Mouse (Mus musculus) liver, embryonic 11.5 days (tissue): ENCODE measurements around the gene Itgad. TPM values are rescaled to one million over a fixed set of nuclear protein-coding genes. Genes with fewer than 3 reads are reported as not detected.
A peak's percentile ranks its signal among the peaks of the same experiment; 100 is the strongest.

Experiments used
- ATAC-seq: fragments of 200-750 bp; cut with Nextera tagmentation; replicated peaks from 2 replicates; pipeline ENCODE4 v1.8.0; 2017; ENCODE audit warnings: moderate number of reproducible peaks, mild to moderate bottlenecking, moderate TSS enrichment, moderate library complexity; ENCODE audit not compliant: low FRiP score
- DNase-seq: peaks from one replicate; pipeline ENCODE4 v3.0.0-alpha.2; 2017; ENCODE audit warnings: low spot score
- H3K27ac ChIP-seq: fragments of 300-500 bp; sonication (generic); 2 replicates; pipeline ENCODE4 v1.5.1; 2014; ENCODE audit warnings: mild to moderate bottlenecking, low read depth, low read length, control low read depth
- H3K27me3 ChIP-seq: fragments of 300-500 bp; sonication (generic); replicated peaks from 2 replicates; pipeline ENCODE4 v1.6.1; 2014; ENCODE audit warnings: low read length, mixed read lengths; ENCODE audit not compliant: control insufficient read depth, insufficient read depth
- H3K36me3 ChIP-seq: fragments of 300-500 bp; sonication (generic); 2 replicates; pipeline ENCODE4 v1.6.1; 2014; ENCODE audit warnings: mild to moderate bottlenecking, low read length, moderate library complexity, mixed read lengths; ENCODE audit not compliant: control insufficient read depth, insufficient read depth
- H3K4me1 ChIP-seq: fragments of 300-500 bp; sonication (generic); replicated peaks from 2 replicates; pipeline ENCODE4 v1.6.1; 2014; ENCODE audit warnings: low read length, mixed read lengths; ENCODE audit not compliant: control insufficient read depth, insufficient read depth
- H3K4me2 ChIP-seq: fragments of 300-500 bp; sonication (generic); 2 replicates; pipeline ENCODE4 v1.6.1; 2014; ENCODE audit warnings: mild to moderate bottlenecking, control low read depth, moderate library complexity
- H3K4me3 ChIP-seq: fragments of 300-500 bp; sonication (generic); 2 replicates; pipeline ENCODE4 v1.5.1; 2014; ENCODE audit warnings: low read depth, low read length, control low read depth
- H3K9ac ChIP-seq: fragments of 300-500 bp; sonication (generic); 2 replicates; pipeline ENCODE4 v1.6.1; 2014; ENCODE audit warnings: low read depth, low read length, control low read depth
- H3K9me3 ChIP-seq: fragments of 300-500 bp; sonication (generic); 2 replicates; pipeline ENCODE4 v1.6.1; 2016; ENCODE audit warnings: low read length, inconsistent platforms, mixed read lengths; ENCODE audit not compliant: control insufficient read depth
- WGBS: fragments of 180-500 bp; shearing (Covaris S2); extraction: QIAGEN DNeasy Blood & Tissue Kit; methylation state at CpG from one replicate; pipeline ENCODE4 v1.1.7; 2014; 5-methylcytosine and 5-hydroxymethylcytosine counted together
- polyA plus RNA-seq: library from polyadenylated mRNA; unstranded; fragments of >200 nt; fragmentation: Nextera tagmentation; extraction: Ambion mirVana; gene quantifications from 2 replicates; pipeline ENCODE4 v1.2.1, GENCODE M21; 2014

Gene Itgad
- polyA plus RNA-seq, 1 experiment from 2014 or later: not detected

GRCm38 (mm10) chr7:128270431-128270850 lies 116.3 kb downstream of the Itgad start:
- DNase-seq: peak; percentile 81
- Histone ChIP-seq H3K27ac (peak overlapping the region; percentile 79), H3K9me3 (no peaks in the 10 kb centered on the region), H3K9ac (peak overlapping the region; percentile 51), H3K4me1 (peaks cover 11% of the 10 kb centered on the region), H3K4me3 (0 out of 2 replicates have a peak overlapping the region, but pooled peaks have one; percentile 6), H3K4me2 (peak overlapping the region; percentile 38), H3K27me3 (peaks cover 2% of the 10 kb centered on the region; the same call in 1 of the 2 replicates), H3K36me3 (peaks cover 32% of the 10 kb centered on the region)
- WGBS: 35% methylated on average over 13 of the region's 13 CpGs
- ATAC-seq: peak; percentile 98

DNA sequence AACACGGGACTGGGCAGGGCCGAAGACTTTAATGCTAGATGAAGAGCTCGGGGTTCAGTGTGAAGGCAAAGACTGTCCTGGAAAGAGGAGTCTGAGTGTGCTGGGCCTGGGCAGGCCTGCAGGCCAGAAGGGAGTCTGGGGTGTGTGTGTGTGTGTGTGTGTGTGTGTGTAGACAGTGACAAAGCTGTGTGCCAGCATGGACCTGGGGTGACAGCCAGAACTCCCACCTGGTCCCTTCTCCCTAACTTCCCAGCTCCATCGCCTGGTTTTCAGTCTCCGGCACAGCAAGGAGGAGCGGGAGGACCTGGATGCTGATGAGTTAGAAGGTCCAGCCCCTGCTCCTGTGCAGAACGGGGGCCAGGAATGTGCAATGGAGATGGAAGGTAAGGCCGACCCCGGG lies 117.3 kb downstream of the Itgad start:
- H3K27me3 ChIP-seq: no peaks in the 10 kb centered on the region
- H3K9me3 ChIP-seq: no peaks in the 10 kb centered on the region
- H3K9ac ChIP-seq: no peak overlapping the region
- H3K4me2 ChIP-seq: peak overlapping the region; percentile 32
- H3K36me3 ChIP-seq: peaks cover 40% of the 10 kb centered on the region
- DNase-seq: no peak
- H3K4me3 ChIP-seq: no peak overlapping the region
- ATAC-seq: no peak
- peaks cover 11% of the 10 kb centered on the region for H3K4me1 ChIP-seq
- WGBS: 95% methylated on average over 9 of the region's 9 CpGs
- no peak overlapping the region for H3K27ac ChIP-seq

Other genes starting within 250 kb of the Itgad start
- gene Kat8, start 241.9 kb upstream of the Itgad start, polyA plus RNA-seq: 44.2 and 47.0 TPM in 2 replicates
- 3.4 and 6.3 TPM in 2 replicates for gene Prss8, start 224.3 kb upstream of the Itgad start, polyA plus RNA-seq
- 7.9 and 9.4 TPM in 2 replicates for gene Prss36, start 207.7 kb upstream of the Itgad start, polyA plus RNA-seq
- gene Fus, start 186.9 kb upstream of the Itgad start, polyA plus RNA-seq: 28.1 and 34.4 TPM in 2 replicates
- 46.3 and 51.1 TPM in 2 replicates for gene Pycard, start 160.5 kb upstream of the Itgad start, polyA plus RNA-seq
- not detected in 2 replicates for gene Trim72, start 150.4 kb upstream of the Itgad start, polyA plus RNA-seq
- gene Itgam, start 91.7 kb upstream of the Itgad start, polyA plus RNA-seq: 1.8 and 1.9 TPM in 2 replicates
- not detected in 2 replicates for gene Gm49368, start 91.7 kb upstream of the Itgad start, polyA plus RNA-seq
- gene Itgax, start 24.8 kb upstream of the Itgad start, polyA plus RNA-seq: 0.12 and 0.18 TPM in 2 replicates
- gene Cox6a2, start 52.0 kb downstream of the Itgad start, polyA plus RNA-seq: 2.3 and 6.3 TPM in 2 replicates
- 15.1 and 15.8 TPM in 2 replicates for gene Armc5, start 83.0 kb downstream of the Itgad start, polyA plus RNA-seq
- 3.8 and 4.5 TPM in 2 replicates for gene 9130023H24Rik, start 83.7 kb downstream of the Itgad start, polyA plus RNA-seq
- 35.3 and 38.2 TPM in 2 replicates for gene Tgfb1i1, start 92.4 kb downstream of the Itgad start, polyA plus RNA-seq
- 2.1 and 3.0 TPM in 2 replicates for gene Slc5a2, start 111.3 kb downstream of the Itgad start, polyA plus RNA-seq
- gene BC017158, start 143.8 kb downstream of the Itgad start, polyA plus RNA-seq: 38.2 and 42.3 TPM in 2 replicates